Mouse (Mus musculus) lung, postnatal 4 days (tissue): Measurements from ENCODE around the gene Zfp639.

ENCODE experiments used
- DNase-seq, 2 experiments: peaks; one replicate each; pipeline ENCODE4 v3.0.0; 2021

Zfp639 gene

DNA sequence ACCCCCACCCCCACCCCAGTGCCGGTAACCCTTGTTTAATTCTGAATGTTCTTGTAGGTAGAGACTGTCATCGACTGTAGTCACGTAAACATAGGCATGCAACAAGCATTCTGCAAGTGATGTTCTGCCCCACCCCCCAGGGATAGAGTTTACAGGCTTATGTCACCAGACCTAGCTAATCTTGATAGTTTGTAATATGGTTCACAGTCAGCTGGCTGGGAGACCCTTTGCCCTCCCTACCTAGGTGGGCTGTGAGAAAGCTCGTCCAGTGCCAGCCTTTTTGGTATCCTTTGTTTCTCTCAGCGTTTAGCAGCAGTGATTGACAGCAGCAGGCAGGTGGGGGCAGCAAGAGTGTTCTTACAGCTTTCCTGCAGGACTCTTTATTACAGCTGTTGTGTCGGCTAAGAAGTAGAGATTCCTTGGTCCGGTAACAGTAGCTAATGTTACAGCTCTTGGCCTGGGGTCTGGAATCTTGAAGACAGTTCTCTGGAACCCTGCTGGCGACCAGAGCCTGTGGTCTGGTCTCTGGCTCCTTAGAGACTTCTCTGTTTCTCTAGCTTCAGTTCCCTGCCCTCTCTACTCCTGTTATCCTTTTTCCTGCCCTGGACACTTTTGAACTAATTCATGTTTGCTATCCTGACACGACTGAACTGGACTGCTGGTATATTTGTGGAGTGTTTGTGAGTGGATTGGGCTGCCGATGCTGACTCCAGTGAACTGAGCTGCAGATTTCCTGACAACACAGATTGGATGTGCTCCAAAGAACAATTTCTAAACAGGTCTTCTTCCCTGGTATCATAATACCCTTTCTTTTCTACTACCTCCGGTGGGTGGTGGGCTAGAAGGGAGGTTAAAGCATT, 3.5 kb upstream of the Zfp639 start:
- no peak for DNase-seq

DNA sequence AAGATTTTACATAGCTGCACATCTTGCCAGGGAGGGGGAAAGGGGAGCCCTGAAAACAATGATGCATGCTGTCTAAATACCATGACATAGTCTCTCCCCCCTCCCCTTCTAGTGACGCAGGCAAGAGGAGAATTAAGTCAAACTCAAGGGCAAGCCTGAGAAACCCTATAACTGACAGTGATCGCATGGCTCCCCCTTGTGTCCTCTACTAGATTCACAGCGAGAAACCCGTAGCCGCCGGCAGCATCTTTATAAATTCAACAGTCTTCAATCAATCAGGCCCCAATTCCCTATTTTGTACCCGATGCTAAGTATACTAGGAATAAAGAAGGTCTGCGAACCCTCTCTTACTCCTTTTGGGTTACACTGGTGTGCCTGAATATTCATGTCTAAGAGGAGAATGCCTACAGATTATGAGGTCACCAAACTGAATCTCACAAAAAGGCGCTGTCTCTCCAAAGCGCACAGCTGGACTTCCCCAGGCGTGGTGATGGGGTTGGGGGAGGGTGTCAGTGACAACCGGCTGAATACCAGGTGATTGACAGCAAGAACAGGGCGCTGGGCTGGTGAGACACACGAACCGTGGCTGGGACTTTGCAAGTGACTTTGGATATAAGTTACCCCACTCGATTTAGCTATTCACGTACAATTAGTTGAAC, 1.3 kb upstream of the Zfp639 start:
- peak; percentile 54 to 78 for DNase-seq

DNA sequence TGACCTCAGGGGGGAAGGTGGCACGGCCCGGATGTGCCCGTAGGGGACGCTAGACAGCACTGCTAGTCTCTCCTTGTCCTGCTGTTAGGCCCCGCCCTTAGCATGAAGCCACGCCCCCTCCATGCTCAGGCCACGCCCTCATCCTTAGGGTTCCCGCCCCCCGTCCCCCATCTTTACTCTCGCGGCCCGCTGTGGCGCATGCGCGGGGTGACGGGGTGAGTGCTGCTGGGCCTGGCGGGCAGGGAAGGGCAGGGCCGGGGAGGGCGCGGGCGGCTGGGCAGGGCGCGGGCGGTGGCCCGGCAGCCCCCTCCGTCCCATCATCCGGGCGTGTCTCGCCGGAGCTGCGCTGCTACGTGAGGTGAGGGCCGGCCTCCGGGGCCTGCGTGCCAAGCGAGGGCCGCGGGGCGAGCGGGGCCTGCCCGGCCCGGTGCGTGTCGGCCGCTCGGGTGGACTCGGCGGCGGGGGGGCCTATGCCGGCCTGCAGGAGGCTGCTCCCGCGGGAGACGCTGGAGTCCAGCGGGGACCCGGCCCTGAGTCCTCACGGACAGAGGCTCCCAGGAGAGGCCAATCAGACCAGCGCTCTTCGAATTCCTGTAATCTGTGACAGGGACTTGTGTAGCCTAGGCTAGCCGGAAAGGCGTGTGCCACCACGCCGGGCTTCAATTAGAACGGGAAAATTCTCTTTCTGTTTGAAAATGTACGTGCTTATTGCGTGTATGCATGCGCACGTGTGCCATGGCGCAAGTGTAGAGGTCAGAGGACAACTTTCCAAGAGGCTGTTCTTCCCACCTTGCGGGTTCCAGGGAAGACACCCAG, 524 bp downstream of the Zfp639 start:
- peak; percentile 98 for DNase-seq

DNA sequence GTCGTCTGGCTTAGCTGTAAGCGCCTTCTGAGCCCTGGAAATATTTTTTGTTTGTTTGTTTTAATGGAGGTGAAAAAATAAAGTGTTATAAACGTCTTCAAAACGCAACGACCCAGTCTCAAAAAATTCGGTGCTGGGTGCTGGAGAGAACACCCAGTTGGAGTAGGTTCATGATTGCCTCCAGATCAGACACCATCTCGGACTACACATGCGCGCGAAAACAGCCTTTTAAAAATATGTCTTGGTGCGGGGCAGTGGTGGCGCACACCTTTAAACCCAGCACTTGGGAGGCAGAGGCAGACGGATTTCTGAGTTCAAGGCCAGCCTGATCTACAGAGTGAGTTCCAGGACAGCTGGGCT, 1.1 kb downstream of the Zfp639 start:
- peak in 1 of 2 experiments; percentile 14 for DNase-seq

DNA sequence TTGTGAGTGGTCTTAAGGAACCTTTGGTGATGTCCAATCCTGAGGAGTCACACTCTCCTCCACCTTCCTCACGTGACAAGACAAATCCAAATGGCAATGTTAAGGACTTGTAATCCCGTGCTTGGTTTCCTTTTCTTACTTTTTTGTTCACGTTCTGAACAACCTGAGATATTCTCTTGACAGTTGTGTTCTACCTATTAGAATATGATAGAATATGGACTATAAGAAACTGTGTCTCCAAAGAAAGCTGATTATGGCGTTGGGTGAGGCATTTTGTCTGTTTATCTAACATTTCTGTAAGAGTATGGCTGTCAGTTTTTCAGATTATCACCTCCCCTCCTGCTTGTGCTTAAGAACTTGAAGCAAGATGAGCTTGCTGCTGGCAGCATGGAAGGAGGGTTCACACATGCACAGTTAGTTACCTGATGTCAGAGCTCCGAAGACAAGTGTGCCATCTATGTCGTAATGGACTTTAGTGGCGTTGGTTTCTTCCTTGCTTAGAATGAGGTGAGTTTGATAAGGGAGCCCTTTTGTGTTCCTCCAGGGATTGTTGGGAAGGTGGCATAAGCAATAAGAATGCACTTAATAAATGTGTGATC, 2.7 kb downstream of the Zfp639 start:
- no peak for DNase-seq

DNA sequence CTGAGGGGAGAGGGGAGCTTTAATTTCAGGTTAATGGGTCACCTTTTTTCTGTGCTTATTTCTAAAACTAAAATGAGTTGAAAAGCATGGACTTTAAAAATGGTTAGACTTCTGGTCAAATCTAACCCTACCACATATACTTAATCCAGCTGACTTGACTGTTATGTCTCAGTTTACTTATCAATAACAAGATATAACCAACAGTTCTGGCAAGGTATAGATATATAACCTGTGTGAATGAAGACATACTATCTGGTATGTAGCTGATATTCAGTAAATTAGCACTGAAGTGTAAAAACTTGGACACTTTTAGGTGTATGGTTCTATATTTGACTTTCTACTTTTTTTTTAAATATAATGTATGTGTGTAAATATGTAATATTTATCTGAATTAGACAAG, 3.5 kb downstream of the Zfp639 start:
- DNase-seq, result no peak

DNA sequence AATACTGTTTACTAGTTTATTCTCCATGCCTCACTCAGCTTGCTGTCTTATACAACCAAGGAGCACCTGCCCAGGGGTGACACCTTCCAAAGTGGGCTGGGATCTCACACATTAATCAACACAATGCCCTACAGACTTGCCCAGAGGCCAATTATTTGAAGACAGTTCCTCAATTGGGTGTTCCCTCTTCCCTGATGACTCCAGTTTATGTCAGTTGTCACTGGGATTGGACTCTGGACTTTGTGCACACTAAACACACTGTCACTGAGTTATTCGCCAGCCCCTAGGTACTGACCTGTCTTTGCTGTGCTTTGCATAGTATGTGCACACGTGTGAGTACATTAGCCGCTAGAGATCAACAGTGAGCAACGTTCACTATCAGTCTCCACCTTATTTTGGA, 17.1 kb downstream of the Zfp639 start:
- no peak for DNase-seq

DNA sequence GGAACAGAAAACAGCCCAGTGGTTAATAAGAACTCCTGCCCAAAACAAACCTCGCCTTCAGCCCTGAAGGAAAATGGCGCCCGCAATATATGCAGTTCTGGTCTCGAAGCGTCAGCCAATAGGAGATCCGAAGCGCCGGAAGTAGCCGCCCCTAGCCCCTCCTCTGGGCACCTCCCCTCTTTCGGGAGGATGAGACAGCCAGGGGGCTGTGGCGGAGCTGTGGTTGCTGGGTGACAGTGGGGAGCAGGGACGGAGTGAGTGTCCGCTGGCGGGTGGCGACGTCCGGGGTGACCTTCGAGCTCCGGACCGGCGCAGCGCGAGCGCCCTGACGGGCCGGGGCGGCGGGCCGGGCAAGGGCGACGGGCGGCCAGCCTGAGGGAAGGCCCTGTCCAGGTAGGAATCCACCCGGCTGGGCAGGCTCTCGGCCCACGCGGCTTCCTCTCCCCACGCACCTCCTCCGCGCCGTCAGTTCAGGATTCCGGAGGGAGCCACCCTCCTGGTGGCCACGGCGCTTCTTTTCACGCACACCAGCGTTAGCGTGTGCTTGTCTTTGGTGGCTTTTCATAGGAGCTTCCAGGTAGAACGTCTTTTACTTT, 19.3 kb downstream of the Zfp639 start, which contains the start of gene Mfn1:
Gene Mfn1, plus strand, starts transcription at position 163 of the 596 bp plus-strand sequence.
- peak; percentile 95 to 96 for DNase-seq

DNA sequence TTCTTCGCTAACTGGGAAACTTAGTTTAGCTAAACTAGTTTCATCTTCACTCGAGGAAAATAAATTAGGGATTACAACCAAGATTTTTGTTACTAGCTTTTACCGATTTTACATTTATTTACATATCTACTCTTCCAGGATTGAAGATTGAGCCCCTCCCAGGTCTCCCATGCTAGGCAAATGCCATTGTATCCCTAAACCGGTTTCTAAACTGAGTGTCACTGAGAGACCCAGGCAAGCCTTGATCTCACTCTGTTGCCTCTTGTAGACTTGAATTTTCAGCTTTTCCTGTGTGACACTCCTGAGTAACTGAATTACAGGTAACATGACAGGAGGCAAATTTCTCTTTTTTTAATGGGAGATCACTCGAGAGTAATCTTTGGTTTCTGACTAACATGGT, 20.0 kb downstream of the Zfp639 start:
- no peak for DNase-seq

DNA sequence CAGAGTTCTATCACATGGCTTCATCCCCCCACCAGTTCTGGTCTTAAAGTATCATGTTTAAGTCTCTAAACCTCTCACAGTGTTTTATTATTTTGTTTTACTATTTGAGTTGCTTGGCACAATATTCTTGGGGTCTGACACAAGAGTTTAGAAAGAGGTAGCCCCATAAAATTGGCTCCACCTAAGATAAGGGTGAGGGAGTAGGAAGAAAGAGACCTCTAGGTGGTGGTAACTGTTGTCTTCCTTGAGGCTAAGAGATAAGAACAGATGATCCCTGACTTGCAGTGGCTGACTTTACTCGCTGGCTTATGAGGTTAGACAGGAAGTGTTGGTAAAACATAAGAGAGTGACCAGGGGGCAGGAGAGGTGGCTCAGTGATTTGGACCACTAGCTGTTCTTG, 25.6 kb downstream of the Zfp639 start:
- DNase-seq, result no peak

DNA sequence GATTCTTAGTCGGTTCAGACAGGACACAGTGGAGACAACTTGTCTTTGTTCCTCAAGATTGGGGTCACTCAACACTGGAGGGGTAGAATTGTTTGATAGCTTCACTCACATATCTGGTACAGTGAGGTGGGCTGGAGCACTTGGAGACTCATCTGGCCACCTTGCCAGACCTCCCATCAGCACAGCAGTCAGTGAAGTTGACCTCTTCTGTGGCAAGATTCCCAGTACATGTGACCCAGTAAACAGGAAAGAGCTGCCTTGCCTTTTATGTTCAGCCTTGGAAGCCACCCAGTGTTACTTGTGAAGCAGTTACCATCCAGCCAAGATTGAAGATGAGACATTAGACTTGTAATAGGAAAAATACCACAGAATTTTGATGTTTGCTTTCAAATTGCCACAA, 27.5 kb downstream of the Zfp639 start:
- DNase-seq, result peak; percentile 37 to 38

DNA sequence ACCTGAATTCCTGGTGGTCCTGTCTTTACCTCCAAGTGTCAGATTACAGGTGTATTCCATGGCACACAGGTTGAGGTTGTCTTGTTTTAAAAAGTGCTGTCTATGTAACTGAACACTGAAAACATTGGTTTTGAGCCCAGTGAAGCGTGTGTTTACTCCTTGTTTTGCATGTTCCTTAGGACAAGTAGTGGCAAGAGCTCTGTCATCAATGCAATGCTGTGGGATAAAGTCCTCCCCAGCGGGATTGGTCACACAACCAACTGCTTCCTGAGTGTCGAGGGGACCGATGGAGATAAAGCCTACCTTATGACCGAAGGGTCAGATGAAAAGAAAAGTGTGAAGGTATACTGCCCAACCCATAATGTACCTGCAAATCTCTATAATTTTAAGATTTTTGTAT, 28.0 kb downstream of the Zfp639 start:
- DNase-seq, result no peak

DNA sequence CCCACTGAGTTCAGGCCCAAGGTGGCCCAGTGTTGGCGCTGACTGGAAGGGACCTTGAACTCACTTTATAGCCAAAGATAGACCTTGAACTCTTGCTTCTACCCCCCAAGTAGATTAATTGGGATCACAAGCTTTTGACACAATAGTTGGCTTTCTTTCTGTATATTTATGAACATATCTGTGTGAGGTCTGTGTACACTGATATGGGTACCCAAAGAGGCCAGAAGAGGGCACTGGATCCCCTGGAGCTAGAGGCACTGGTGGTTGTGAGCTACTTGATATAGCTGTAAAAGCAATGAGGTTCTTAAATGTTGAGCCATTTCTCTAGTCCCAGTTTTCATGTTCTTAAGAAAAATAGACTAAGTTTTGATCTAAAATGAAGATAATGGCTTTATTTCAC, 43.0 kb downstream of the Zfp639 start:
- DNase-seq, result no peak

DNA sequence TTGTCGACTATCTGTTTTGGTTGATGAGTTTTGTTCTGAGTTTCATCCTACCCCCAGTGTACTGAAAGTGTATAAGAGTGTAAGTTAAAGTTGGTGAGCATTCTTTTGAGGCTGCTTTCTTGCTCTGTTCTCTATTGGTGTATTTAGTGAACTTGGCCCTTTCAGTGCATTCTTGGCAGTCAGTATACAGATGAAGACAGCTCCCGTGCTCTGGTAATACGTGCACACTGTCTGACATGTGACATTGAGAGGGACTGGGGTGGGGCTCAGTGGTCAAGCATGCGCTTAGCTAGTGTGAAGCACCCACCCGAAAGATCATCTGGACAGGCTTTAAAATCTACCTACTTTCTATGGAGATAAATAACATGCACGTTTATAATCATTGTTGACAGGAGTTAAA, 53.3 kb downstream of the Zfp639 start:
- no peak for DNase-seq
